Mouse (Mus musculus) kidney, embryonic 14.5 days (tissue): ENCODE results near the gene Ctnnd1. TPM values are rescaled to one million over a fixed set of nuclear protein-coding genes. Genes with fewer than 3 reads are reported as not detected.

Source experiments
- ATAC-seq: fragments of 200-750 bp; cut with Nextera tagmentation; 2 replicates; pipeline ENCODE4 v1.8.0; 2017; ENCODE audit warnings: moderate number of reproducible peaks, mild to moderate bottlenecking, moderate TSS enrichment, moderate library complexity; ENCODE audit not compliant: low FRiP score, low TSS enrichment
- H3K27ac ChIP-seq: fragments of 300-500 bp; sonication (generic); 2 replicates; pipeline ENCODE4 v1.5.1; 2014; ENCODE audit warnings: low read depth, mild to moderate bottlenecking, low read length, moderate library complexity, mixed read lengths
- H3K27me3 ChIP-seq: fragments of 300-500 bp; sonication (generic); 2 replicates; pipeline ENCODE4 v1.6.1; 2014; ENCODE audit warnings: mild to moderate bottlenecking, low read length; ENCODE audit not compliant: control insufficient read depth, insufficient read depth
- H3K36me3 ChIP-seq: fragments of 300-500 bp; sonication (generic); 2 replicates; pipeline ENCODE4 v1.6.1; 2014; ENCODE audit warnings: low read length, mixed read lengths; ENCODE audit not compliant: control insufficient read depth, insufficient read depth
- H3K4me1 ChIP-seq: fragments of 300-500 bp; sonication (generic); 2 replicates; pipeline ENCODE4 v1.6.1; 2014; ENCODE audit warnings: low read length, mixed read lengths; ENCODE audit not compliant: control insufficient read depth, insufficient read depth
- H3K4me2 ChIP-seq: fragments of 300-500 bp; sonication (generic); replicated peaks from 2 replicates; pipeline ENCODE4 v1.6.1; 2014; ENCODE audit warnings: low read depth, mild to moderate bottlenecking, low read length
- H3K4me3 ChIP-seq: fragments of 300-500 bp; sonication (generic); 2 replicates; pipeline ENCODE4 v1.5.1; 2014; ENCODE audit warnings: mild to moderate bottlenecking, low read length
- H3K9ac ChIP-seq: fragments of 300-500 bp; sonication (generic); 2 replicates; pipeline ENCODE4 v1.6.1; 2014; ENCODE audit warnings: low read depth, mild to moderate bottlenecking, low read length, moderate library complexity
- H3K9me3 ChIP-seq: fragments of 300-500 bp; sonication (generic); 2 replicates; pipeline ENCODE4 v1.6.1; 2016; ENCODE audit warnings: low read length; ENCODE audit not compliant: control insufficient read depth
- WGBS: fragments of 180-500 bp; shearing (Covaris S2); extraction: QIAGEN DNeasy Blood & Tissue Kit; methylation state at CpG from one replicate; pipeline ENCODE4 v1.1.7; 2014; 5-methylcytosine and 5-hydroxymethylcytosine counted together
- polyA plus RNA-seq: library from polyadenylated mRNA; unstranded; fragments of >200 nt; fragmentation: Nextera tagmentation; extraction: Ambion mirVana; gene quantifications from 2 replicates; pipeline ENCODE4 v1.2.1, GENCODE M21; 2014

Ctnnd1 gene
- polyA plus RNA-seq, 1 experiment from 2014 or later: 53.6 TPM

DNA sequence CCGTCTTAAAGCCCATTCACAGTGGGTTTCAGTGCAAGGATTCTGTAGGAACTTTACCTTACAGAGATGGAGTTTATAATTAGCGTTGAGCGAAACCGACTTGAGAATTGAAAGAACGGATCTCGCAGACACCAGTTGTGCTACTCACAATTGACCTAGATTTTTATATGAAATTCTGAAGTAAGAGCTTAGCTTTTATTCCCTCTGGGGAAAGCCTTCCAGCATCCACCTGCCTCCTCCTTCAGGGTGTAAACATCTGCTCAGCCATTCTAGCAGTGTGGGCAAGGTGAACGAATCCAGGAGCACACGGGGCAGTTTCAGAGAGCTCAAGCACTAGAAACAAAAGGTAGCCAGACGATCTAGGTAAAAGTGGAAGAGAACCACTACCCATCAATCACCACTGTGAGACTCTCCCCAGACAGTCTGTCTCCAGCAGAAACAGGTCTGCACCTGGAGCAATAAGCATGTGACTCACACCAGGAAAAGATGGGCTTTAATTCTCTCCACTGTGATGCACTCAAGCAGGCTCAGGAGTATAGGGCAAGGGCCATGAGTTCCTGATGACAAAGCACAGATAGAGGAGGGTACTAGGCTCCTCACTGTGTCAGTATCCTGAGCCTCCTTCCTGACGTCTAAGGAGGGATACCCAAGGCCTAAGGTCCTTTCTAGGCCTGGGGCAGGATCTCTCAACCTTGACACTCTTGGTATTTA is 99.0 kb downstream of the Ctnnd1 start:
- Histone ChIP-seq H3K4me1 (no peaks in the 10 kb centered on the region), H3K4me2 (no peak overlapping the region), H3K27me3 (no peaks in the 10 kb centered on the region), H3K27ac (no peak overlapping the region), H3K9me3 (no peaks in the 10 kb centered on the region), H3K9ac (no peak overlapping the region), H3K4me3 (no peak overlapping the region), H3K36me3 (no peaks in the 10 kb centered on the region)
- no peak for ATAC-seq
- WGBS: 76% methylated on average over 10 of the region's 10 CpGs

Other genes starting within 250 kb of the Ctnnd1 start
- 43.9 and 82.9 TPM in 2 replicates for gene Calcrl, start 225.4 kb downstream of the Ctnnd1 start, polyA plus RNA-seq
- 31.5 and 38.1 TPM in 2 replicates for gene Tfpi, start 174.0 kb downstream of the Ctnnd1 start, polyA plus RNA-seq
- 0.24 and 0.31 TPM in 2 replicates for gene Btbd18, start 8.3 kb upstream of the Ctnnd1 start, polyA plus RNA-seq
- 404 and 541 TPM in 2 replicates for gene Selenoh, start 20.0 kb upstream of the Ctnnd1 start, polyA plus RNA-seq
- not detected in 2 replicates for gene Gm28635, start 27.3 kb upstream of the Ctnnd1 start, polyA plus RNA-seq
- 48.5 and 50.5 TPM in 2 replicates for gene Med19, start 27.6 kb upstream of the Ctnnd1 start, polyA plus RNA-seq
- gene Tmx2, start 28.4 kb upstream of the Ctnnd1 start, polyA plus RNA-seq: 145 and 163 TPM in 2 replicates
- gene Zdhhc5, start 64.4 kb upstream of the Ctnnd1 start, polyA plus RNA-seq: 41.0 and 48.8 TPM in 2 replicates
- 33.2 and 34.5 TPM in 2 replicates for gene Clp1, start 76.6 kb upstream of the Ctnnd1 start, polyA plus RNA-seq
- gene Ypel4, start 83.3 kb upstream of the Ctnnd1 start, polyA plus RNA-seq: 10.0 and 10.4 TPM in 2 replicates
- gene Gm19426, start 92.9 kb upstream of the Ctnnd1 start, polyA plus RNA-seq: 5.6 and 14.9 TPM in 2 replicates
- gene Serping1, start 124.7 kb upstream of the Ctnnd1 start, polyA plus RNA-seq: 81.7 and 85.8 TPM in 2 replicates
- gene Ube2l6, start 148.1 kb upstream of the Ctnnd1 start, polyA plus RNA-seq: 25.3 and 29.0 TPM in 2 replicates
- 0.16 and 0.24 TPM in 2 replicates for gene Smtnl1, start 171.9 kb upstream of the Ctnnd1 start, polyA plus RNA-seq
- gene Timm10, start 176.2 kb upstream of the Ctnnd1 start, polyA plus RNA-seq: 65.3 and 79.4 TPM in 2 replicates
- 15.5 and 19.4 TPM in 2 replicates for gene Slc43a1, start 188.1 kb upstream of the Ctnnd1 start, polyA plus RNA-seq
- 1.6 and 2.1 TPM in 2 replicates for gene Rtn4rl2, start 235.9 kb upstream of the Ctnnd1 start, polyA plus RNA-seq